Mouse (Mus musculus) stomach, embryonic 14.5 days (tissue): ENCODE measurements around the gene Mfsd9. TPM values are rescaled to one million over a fixed set of nuclear protein-coding genes. Genes with fewer than 3 reads are reported as not detected.

Experiments used
- ATAC-seq: fragments of 200-750 bp; cut with Nextera tagmentation; 2 replicates; pipeline ENCODE4 v1.8.0; 2017; ENCODE audit warnings: low read depth, moderate TSS enrichment; ENCODE audit not compliant: insufficient number of reproducible peaks, insufficient read depth, low FRiP score
- H3K27ac ChIP-seq: fragments of 300-500 bp; sonication (generic); 2 replicates; pipeline ENCODE4 v1.5.1; 2014; ENCODE audit warnings: mild to moderate bottlenecking, low read length, moderate library complexity, mixed read lengths
- H3K27me3 ChIP-seq: fragments of 300-500 bp; sonication (generic); 2 replicates; pipeline ENCODE4 v1.6.1; 2014; ENCODE audit warnings: low read length, control low read depth, mixed read lengths; ENCODE audit not compliant: control insufficient read depth, insufficient read depth
- H3K36me3 ChIP-seq: fragments of 300-500 bp; sonication (generic); 2 replicates; pipeline ENCODE4 v1.6.1; 2014; ENCODE audit warnings: mild to moderate bottlenecking, control low read depth, low read length, moderate library complexity, mixed read lengths; ENCODE audit not compliant: control insufficient read depth, insufficient read depth
- H3K4me1 ChIP-seq: fragments of 300-500 bp; sonication (generic); 2 replicates; pipeline ENCODE4 v1.6.1; 2014; ENCODE audit warnings: low read length, control low read depth, mixed read lengths; ENCODE audit not compliant: control insufficient read depth, insufficient read depth
- H3K4me2 ChIP-seq: fragments of 300-500 bp; sonication (generic); replicated peaks from 2 replicates; pipeline ENCODE4 v1.6.1; 2014; ENCODE audit warnings: low read depth, low read length, control low read depth
- H3K4me3 ChIP-seq: fragments of 300-500 bp; sonication (generic); 2 replicates; pipeline ENCODE4 v1.5.1; 2014; ENCODE audit warnings: low read depth, low read length, control low read depth
- H3K9ac ChIP-seq: fragments of 300-500 bp; sonication (generic); replicated peaks from 2 replicates; pipeline ENCODE4 v1.6.1; 2014; ENCODE audit warnings: low read depth, mild to moderate bottlenecking, control low read depth, low read length, moderate library complexity, mixed read lengths
- H3K9me3 ChIP-seq: fragments of 300-500 bp; sonication (generic); 2 replicates; pipeline ENCODE4 v1.6.1; 2016; ENCODE audit warnings: low read depth, low read length, control low read depth; ENCODE audit not compliant: control insufficient read depth
- WGBS: fragments of 180-500 bp; shearing (Covaris S2); extraction: QIAGEN DNeasy Blood & Tissue Kit; methylation state at CpG from one replicate; pipeline ENCODE4 v1.1.7; 2014; 5-methylcytosine and 5-hydroxymethylcytosine counted together
- polyA plus RNA-seq: library from polyadenylated mRNA; unstranded; fragments of >200 nt; fragmentation: Nextera tagmentation; extraction: Ambion mirVana; gene quantifications from 2 replicates; pipeline ENCODE4 v1.2.1, GENCODE M21; 2014

Mfsd9 gene
- polyA plus RNA-seq, 1 experiment from 2014 or later, result 4.6 TPM

DNA sequence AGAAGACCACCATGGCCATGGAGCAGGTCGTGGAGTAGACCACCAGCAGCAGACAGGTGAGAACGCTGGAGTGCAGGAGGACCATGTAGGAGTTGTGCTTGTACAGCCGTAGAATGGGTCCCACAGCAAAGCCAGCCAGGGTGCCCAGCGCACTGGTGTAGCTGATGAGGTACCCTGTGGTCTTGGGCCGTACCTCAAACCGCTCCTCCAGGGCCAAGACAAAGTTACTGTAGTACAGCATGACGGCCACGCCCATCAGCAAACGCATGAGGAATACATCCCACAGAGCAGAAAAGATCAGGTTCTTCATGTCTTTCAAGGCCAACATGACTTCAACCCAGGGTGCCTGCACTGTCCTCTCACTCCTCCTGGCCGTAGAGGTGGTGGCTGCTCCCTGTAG lies 16.4 kb downstream of the Mfsd9 start:
- WGBS, result 94% methylated on average over 10 of the region's 10 CpGs
- Histone ChIP-seq H3K4me2 (no peak overlapping the region), H3K9ac (no peak overlapping the region), H3K27me3 (no peaks in the 10 kb centered on the region), H3K4me3 (no peak overlapping the region), H3K4me1 (no peaks in the 10 kb centered on the region), H3K9me3 (peaks cover 4% of the 10 kb centered on the region; the same call in 1 of the 2 replicates), H3K36me3 (no peaks in the 10 kb centered on the region; the same call in 1 of the 2 replicates), H3K27ac (no peak overlapping the region)
- no peak; the same call in 1 of the 2 replicates for ATAC-seq

DNA sequence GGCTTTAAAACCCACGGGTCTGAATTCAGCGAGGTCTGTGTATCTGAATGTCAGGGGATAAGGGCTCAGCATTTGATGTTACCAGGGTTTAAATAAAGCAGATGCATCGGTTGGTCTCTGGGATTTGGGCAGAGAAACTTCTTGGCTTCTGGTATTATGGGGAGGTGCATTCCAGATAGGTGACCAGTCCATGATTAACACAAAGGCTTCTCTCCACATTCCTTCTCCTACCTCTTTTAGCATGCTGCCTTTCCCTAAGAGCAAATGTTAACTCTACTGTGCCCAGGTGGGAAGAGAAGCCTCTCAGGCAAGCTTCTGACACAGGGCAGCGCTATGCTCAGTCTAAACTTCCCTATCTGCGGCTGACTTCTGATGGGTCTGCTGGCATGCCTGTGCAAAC lies 17.3 kb downstream of the Mfsd9 start:
- no peak overlapping the region for H3K4me2 ChIP-seq
- no peaks in the 10 kb centered on the region for H3K4me1 ChIP-seq
- ATAC-seq, result no peak
- H3K9ac ChIP-seq, result no peak overlapping the region
- H3K27ac ChIP-seq, result no peak overlapping the region
- no peaks in the 10 kb centered on the region; the same call in 1 of the 2 replicates for H3K36me3 ChIP-seq
- no peak overlapping the region for H3K4me3 ChIP-seq
- WGBS, result 82% methylated on average over 5 of the region's 5 CpGs
- H3K9me3 ChIP-seq, result no peaks in the 10 kb centered on the region
- no peaks in the 10 kb centered on the region for H3K27me3 ChIP-seq

DNA sequence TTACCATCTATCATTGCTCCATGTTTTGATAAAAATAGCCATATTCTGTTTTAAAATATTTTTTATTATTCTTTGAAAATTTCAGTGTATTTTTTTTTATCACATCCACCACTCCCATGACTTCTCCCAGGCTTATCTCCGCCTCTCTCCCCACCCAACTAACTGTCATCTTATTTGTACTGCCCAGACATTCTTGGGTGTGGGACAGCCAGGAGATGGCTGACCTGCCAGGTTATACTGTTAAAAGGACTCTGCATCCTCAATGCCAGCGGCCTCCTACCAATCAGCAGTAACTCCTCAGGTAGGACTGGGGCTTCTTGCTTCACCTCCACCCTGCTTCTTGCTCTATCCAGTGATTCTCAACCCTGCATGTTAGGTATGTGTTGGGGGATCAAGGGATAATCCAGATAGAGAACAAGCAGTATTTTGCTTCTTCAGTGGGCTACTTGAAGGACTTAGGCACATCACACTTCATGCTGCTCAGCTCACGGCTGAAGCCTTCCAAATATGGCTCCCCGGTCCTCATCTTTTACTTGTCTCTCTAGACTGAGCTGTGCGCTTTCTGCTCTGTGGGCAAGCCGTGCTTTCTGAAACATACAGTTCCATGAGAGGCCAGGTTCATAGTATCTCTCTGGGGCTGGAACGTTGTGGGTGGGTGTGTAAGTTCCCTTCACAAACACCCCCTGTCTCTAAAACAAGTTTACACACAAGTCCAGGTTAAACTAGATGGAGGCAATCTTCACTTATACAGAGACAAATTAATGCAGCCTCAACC lies 19.1 kb downstream of the Mfsd9 start:
- H3K4me3 ChIP-seq, result no peak overlapping the region
- no peak overlapping the region for H3K9ac ChIP-seq
- H3K36me3 ChIP-seq, result no peaks in the 10 kb centered on the region; the same call in 1 of the 2 replicates
- H3K4me2 ChIP-seq, result no peak overlapping the region
- no peaks in the 10 kb centered on the region for H3K9me3 ChIP-seq
- no peaks in the 10 kb centered on the region for H3K27me3 ChIP-seq
- H3K27ac ChIP-seq, result no peak overlapping the region
- 87% methylated on average over 7 of the region's 7 CpGs for WGBS
- no peak for ATAC-seq
- no peaks in the 10 kb centered on the region for H3K4me1 ChIP-seq

DNA sequence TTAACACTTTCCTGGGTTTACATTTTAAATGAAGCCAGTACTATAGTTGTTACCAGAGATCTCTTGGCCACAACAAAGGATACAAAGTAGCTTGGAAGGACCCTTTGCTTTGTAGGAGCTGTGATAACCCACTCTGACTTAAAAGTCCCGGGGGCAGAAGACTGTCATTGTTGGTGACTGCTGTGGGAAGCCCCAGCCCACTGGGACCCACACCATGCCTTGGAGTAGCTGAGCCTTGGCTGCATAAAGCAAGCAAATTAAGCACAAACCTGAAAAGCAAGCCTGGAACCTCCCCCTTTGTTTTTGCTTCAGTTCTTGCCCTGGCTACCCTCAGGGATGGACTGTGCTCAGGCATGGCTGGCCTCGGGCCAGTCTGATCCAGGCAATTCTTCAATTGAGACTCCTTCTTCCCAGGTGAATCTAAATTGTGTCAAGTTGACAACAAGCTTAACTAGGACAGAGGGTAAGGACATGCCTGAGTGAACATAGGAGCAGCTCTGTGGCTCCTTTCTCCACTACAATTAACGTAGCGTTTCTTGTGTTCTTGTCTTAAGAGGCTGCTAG lies 21.1 kb downstream of the Mfsd9 start:
- Histone ChIP-seq H3K4me3 (no peak overlapping the region), H3K4me1 (no peaks in the 10 kb centered on the region), H3K27me3 (no peaks in the 10 kb centered on the region), H3K9me3 (no peaks in the 10 kb centered on the region), H3K27ac (no peak overlapping the region), H3K4me2 (no peak overlapping the region), H3K36me3 (no peaks in the 10 kb centered on the region; the same call in 1 of the 2 replicates), H3K9ac (no peak overlapping the region)
- 72% methylated on average over 4 of the region's 4 CpGs for WGBS
- ATAC-seq, result no peak

DNA sequence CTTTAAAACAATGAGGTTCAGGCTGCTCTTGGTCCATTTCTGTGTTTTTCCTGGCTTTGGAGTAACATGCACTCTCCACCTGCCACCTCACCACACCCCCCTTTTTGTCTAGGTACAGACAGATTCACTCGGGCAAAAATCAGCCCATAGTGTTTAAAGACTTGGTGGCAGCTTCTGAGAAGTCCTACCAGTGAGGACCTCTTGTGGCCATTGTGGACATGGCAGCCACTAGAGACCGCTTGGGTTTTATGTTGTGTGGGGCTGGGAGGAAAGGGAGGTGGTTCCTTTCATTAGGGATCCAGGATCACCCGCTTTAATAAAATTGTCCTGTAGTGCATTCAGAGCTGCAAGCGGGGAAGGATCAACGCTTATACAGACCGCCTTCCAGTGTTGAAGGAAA lies 21.9 kb downstream of the Mfsd9 start:
- 33% methylated on average over 6 of the region's 6 CpGs for WGBS
- ATAC-seq, result no peak

DNA sequence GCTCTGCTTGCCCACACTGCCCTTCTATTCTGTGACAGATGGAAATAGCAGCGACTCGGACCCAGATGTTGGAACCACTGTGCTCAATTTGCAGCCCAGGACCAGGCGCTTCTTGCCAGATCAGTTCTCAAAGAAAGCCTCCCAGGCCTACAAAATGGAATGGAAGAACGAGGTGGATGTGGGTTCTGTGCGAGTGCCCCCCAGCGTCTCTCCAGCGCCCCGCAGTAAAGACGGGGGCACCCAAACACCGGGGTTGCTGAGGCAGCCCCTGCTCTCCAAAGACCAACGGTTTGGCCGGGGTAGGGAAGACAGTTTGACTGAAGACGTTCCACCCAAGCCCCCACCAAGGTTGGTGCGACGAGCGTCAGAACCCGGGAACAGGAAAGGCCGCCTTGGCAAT lies 22.9 kb downstream of the Mfsd9 start:
- Histone ChIP-seq H3K4me2 (no peak overlapping the region), H3K36me3 (no peaks in the 10 kb centered on the region), H3K4me1 (no peaks in the 10 kb centered on the region), H3K9ac (no peak overlapping the region), H3K27ac (no peak overlapping the region), H3K9me3 (no peaks in the 10 kb centered on the region), H3K27me3 (no peaks in the 10 kb centered on the region), H3K4me3 (no peak overlapping the region)
- WGBS, result 86% methylated on average over 18 of the region's 18 CpGs
- ATAC-seq, result no peak

More for the DNA sequence above, 21.9 kb downstream of the Mfsd9 start:
- no peak overlapping the region for H3K27ac ChIP-seq
- H3K4me3 ChIP-seq, result no peak overlapping the region
- H3K9me3 ChIP-seq, result no peaks in the 10 kb centered on the region
- no peak overlapping the region for H3K9ac ChIP-seq
- H3K27me3 ChIP-seq, result no peaks in the 10 kb centered on the region
- H3K36me3 ChIP-seq, result no peaks in the 10 kb centered on the region
- H3K4me2 ChIP-seq, result no peak overlapping the region
- H3K4me1 ChIP-seq, result no peaks in the 10 kb centered on the region

DNA sequence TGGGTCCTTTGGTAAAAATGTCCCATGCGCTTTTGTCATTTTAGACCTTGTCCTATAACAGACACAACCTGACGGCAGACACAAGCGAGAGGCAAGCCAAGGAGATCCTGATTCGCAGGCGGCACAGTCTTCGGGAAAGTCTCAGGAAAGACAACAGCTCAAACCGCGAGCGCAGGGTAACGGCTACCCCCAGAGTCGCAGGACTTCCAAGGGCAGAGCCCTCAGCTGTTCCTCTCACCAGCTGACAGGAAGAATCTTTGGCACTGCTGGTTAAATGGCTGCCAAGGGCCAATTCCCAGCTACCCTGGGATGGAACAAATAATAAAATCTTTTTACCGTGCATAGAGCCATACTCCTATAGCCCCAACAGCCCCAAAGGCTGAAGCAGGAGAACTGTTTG lies 25.0 kb downstream of the Mfsd9 start:
- Histone ChIP-seq H3K4me1 (no peaks in the 10 kb centered on the region), H3K9me3 (no peaks in the 10 kb centered on the region), H3K9ac (no peak overlapping the region), H3K27me3 (no peaks in the 10 kb centered on the region), H3K4me3 (no peak overlapping the region), H3K27ac (no peak overlapping the region), H3K4me2 (no peak overlapping the region), H3K36me3 (no peaks in the 10 kb centered on the region)
- WGBS, result 91% methylated on average over 12 of the region's 12 CpGs
- ATAC-seq, result no peak

DNA sequence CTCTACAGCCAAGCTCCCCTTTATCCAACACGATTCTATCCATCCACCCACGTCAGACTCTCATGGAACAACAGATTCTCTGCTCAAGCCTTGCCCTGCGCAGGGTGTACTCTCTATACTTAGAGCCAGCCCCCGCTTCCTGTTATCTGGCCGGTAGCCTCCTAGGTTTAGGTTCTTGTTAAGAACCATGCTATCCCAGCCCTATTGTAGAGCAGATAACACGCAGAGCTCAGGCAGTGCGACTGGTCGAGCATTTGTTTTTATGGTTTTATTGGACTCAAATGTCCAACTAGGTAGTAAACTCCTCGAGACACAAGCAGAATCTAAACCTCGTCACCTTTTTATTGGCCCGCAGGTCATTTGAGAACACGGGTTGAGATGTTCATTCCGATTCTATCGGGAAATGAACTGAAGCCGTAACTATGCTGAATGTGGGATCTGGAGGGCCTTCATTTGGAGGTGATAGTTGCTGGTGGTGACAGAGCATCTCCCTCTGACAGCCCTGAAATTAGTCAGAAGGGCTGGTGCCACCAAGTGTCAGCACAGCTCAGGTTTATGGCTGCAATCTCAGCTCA lies 25.7 kb downstream of the Mfsd9 start:
- Histone ChIP-seq H3K27me3 (no peaks in the 10 kb centered on the region), H3K27ac (no peak overlapping the region), H3K4me2 (no peak overlapping the region), H3K9me3 (no peaks in the 10 kb centered on the region), H3K4me1 (no peaks in the 10 kb centered on the region), H3K4me3 (no peak overlapping the region), H3K9ac (no peak overlapping the region), H3K36me3 (no peaks in the 10 kb centered on the region)
- no peak for ATAC-seq
- WGBS, result 87% methylated on average over 15 of the region's 15 CpGs
